Mouse (Mus musculus): ENCODE measurements around the gene Crtac1.

Crtac1 gene

GRCm38 (mm10) chr19:42331446-42331845, 100.1 kb downstream of the Crtac1 start:
- DNase-seq (ENCODE audit: low spot score in 2 of 2) = no peak

DNA sequence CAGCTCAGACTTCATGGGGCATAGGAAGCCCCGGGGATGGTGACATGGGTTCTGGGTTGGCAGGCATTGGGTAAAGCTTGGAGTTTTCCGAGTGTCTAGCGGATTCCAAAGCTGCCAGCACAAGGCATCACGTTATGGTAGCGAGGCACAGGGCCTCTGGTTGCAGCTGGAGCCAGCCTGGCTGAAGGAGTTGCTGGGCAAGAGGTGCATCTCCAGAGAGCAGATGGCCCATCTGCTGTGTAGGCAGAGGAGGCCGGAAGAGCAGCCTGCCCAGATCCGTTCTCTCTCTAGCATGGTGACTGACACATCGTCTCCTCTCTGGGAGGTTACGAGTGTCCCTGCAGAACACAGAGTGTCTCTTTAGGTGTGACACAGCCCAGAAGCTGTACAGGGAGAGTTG, 103.4 kb downstream of the Crtac1 start:
- no peak for DNase-seq (ENCODE audit: low spot score in 2 of 2)

- no peak for DNase-seq (ENCODE audit: low spot score in 2 of 2)
Measured at GRCm38 (mm10) chr19:42325894-42326293, 105.7 kb downstream of the Crtac1 start.

GRCm38 (mm10) chr19:42322357-42323090, 109.1 kb downstream of the Crtac1 start:
- no peak for DNase-seq (ENCODE audit: low spot score in 2 of 2)

DNA sequence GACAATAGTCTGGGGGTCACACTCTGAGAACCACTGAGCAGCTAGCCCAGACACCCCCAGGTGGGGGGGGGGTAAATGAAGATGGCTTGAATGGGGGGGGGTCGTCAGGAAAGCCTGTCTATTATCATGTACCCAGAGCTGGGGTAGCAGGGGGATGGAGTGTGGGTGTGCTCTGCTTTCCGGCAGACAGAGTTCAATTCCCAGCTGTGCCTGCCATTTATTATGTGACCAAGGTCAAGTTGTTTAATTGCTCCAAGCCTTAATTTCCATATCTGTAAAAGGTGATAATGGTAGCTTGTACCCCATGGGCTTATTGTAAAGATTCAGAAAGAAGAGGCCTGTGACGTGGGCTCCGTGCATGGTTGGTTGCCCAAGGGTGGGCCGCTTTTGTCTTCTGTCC, 109.6 kb downstream of the Crtac1 start:
- DNase-seq (ENCODE audit: low spot score in 2 of 2) = no peak

DNA sequence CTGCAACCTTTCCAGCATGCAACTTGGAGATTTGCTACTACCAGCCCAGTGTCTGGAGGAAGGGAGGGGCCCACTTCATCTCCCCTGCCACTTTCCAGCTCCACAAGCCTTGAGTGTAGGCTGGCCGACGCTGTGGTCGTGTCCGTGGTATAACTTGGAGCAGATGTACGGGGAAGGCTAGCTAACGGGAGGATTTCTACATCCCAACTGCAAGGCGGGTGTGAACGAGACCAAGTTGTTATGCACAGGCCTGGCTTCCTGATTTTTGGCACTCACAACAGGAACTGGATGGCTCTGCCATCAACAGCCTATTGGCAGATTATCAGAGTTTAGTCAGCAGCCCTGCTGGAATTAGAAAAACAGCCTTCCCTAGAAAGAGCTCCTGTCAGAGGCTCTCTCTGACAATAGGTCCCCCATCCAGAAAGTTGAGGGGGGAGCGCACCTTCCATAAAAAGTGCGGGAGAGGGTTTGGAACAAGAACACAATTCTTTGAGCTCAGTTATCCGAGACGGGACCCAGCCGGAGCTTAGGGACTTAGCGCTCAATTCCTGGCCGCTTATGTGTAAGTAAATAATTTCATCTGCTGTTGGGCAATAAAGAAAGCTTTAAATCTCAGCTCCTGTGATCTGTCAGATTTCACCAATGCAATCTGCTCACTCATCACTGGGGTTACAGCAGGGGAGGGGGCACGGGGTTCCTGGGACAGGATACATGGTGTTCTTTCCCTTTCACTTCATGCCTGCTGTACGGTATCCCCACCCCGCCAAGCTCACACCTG, 113.7 kb downstream of the Crtac1 start:
- peak; percentile 26 to 37 for DNase-seq (ENCODE audit: low spot score in 2 of 2)

- DNase-seq (ENCODE audit: low spot score in 2 of 2) = peak; percentile 60 to 69
Measured at GRCm38 (mm10) chr19:42316998-42317397, 114.6 kb downstream of the Crtac1 start.

- DNase-seq (ENCODE audit: low spot score in 2 of 2) = peak in 1 of 2 experiments; percentile 58
Measured at GRCm38 (mm10) chr19:42316525-42316924, 115.1 kb downstream of the Crtac1 start.

- peak; percentile 77 to 89 for DNase-seq (ENCODE audit: low spot score in 2 of 2)
Measured at GRCm38 (mm10) chr19:42315914-42316313, 115.7 kb downstream of the Crtac1 start.

DNA sequence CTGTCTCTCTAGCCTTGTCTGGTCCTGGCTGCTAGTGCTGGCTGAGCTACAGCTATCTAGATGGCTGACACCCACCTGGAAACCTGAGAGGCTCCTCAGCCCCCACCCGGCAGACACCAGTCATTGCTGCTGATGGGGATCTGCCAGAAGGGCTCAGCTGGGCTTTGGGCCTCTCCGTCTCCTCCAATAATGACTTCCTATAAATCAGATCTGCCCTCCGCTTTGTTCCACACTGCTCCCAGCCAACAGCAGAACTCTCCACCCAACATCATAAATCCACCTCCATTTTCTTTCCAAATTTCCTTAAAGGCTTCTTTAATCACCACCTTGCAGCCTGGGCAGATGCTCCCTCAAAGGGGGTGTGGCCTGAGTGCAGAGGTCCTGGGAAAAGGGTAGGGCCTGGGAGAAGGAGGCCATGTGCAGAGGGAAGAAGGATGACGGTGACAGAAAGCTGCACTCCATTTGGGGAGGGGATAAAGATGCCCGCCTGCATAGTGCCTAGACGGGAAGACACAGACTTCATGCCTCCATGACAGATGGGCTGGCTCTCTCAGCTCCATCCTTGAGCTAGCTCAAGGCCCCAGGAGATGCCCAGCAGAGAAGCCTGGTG, 116.4 kb downstream of the Crtac1 start:
- DNase-seq (ENCODE audit: low spot score in 2 of 2) = no peak

DNA sequence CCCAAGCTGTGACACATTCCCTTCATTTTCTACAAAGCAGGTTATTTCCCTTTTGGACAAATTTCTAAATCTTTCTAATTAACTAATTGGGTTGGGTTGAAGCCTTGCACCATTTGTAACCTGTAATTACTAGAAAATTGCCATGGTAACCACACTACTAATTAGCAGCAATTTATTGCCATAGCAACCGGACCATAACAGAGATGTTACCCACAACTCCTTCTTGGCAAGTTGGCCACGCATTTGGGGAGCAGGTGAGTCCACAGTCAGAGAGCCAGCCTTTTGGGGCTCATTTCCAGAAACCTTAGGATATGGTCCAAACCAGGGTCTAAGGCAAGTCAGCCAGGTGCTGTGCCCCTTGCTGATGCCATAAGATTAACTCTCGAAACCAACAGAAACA, 119.4 kb downstream of the Crtac1 start:
- DNase-seq (ENCODE audit: low spot score in 2 of 2) = no peak

DNA sequence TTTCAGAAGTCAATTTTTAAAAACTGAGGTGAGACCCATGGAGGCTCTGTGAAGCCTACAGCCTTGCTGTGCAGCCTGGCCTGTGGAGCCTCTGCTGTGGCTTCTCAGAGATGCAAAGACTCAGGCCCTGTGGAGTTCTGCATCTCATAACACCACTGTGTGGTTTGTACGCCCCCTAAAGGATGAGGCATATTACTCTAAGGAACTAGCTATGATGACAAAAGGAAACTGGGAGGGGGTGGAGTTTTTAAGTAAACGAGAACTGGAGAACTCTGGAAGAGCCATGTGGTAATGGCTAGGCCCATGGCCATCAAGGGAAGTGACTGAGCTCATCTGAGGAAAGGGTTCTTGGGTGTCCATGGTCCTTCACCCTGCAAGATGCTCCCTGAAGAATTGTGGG, 120.3 kb downstream of the Crtac1 start:
- DNase-seq (ENCODE audit: low spot score in 2 of 2) = no peak

DNA sequence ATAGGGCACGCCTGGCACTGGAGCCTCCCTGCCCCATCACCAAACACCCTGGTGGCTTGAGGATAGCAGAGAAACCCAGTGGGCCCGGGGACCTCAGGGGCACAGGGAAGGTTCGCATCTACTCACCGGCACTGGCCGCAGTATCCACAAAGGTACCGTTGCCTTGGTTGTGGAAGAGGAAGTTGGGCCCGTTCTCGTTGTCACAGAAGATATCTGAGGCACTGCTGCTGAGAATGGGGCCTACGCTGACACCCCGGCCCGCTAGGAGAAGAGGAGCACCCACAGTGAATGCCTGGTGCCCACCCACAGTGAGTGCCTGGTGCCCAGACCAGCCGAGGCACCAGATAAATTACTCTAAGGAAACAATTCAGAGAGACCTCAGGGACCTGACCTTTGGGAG, 122.7 kb downstream of the Crtac1 start:
- no peak for DNase-seq (ENCODE audit: low spot score in 2 of 2)

DNA sequence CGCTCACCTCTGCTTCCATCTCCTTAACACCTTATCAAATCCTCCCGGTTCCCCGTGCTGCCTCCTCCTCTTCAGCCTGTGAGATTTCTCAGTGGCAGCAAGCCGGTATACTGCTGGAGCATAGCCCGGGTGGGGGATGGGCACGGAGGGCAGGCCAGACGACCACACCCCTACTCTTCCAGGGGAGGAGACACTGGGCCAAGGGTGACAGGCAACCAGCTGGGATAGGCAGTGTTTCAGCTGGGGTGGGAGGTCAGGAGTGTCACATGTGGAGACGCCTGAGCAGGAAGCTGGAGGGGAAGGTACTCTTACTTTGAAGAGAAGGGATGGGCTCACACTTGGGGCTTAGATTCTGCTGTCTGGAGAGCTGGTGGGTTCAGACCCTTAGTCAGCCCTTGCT, 124.6 kb downstream of the Crtac1 start:
- DNase-seq (ENCODE audit: low spot score in 2 of 2) = no peak

DNA sequence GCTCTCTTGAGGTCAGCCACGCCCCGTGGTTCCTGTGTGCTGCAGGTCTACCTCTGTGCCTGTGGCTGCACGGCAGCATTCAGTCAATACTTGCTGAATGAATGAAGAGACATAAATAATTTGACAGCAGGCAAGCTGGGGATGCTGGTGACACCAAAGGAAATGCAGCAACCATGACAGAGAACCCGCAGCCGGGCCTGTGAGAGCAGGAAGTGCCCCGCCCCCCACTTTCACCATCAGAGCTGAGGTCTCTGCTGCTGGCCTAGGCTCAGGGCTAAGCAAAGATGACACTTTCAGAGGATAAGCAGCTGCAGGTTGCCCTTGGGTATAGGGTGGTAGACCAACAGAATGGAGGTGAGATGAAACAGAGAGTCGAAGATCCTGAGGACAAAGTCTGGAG, 125.4 kb downstream of the Crtac1 start:
- no peak for DNase-seq (ENCODE audit: low spot score in 2 of 2)

- no peak for DNase-seq (ENCODE audit: low spot score in 2 of 2)
Measured at GRCm38 (mm10) chr19:42305746-42306145, 125.8 kb downstream of the Crtac1 start.

DNA sequence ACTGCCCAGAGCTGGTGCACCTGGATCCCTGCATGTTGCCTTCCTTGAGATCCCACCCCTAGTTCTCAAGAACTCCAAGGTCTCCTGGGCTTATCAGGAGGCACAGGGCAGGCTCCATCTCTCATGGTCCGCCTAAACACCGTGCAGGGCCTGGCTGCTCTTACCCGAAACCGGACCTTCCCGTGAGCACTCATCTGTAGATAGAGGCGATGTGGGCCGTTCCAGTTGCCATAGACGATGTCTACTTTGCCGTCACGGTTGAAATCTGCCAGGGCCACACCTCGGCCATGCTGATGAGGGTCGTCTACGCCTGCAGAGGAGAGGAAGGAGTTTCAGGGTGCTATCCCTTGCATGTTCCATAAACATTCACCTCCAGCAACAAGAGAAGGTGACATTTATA, 127.1 kb downstream of the Crtac1 start:
- DNase-seq (ENCODE audit: low spot score in 2 of 2) = no peak

GRCm38 (mm10) chr19:42303210-42303813, 128.3 kb downstream of the Crtac1 start:
- no peak for DNase-seq (ENCODE audit: low spot score in 2 of 2)

- no peak for DNase-seq (ENCODE audit: low spot score in 2 of 2)
Measured at GRCm38 (mm10) chr19:42293216-42293615, 138.4 kb downstream of the Crtac1 start.

DNA sequence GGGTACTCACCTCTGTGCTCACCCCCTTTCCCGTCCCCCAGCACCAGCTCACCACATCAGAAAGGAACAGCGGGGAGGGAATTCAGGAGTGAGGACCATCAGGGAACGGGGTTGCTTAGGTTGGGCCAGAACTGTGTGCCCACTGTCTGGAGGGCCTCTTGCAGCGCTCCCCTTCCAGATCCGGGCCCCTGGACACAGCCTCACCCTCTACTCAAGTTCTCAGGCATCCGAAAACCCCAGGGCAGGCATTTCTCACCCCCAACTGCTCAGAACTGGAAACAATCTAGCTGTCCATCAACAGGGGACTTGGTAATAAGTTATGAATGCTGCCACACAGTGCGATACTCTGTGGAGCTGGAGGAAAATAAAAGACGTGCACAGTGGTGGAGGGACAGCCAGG, 139.5 kb downstream of the Crtac1 start:
- no peak for DNase-seq (ENCODE audit: low spot score in 2 of 2)

GRCm38 (mm10) chr19:42290954-42291661, 140.5 kb downstream of the Crtac1 start:
- DNase-seq (ENCODE audit: low spot score in 2 of 2) = no peak

DNA sequence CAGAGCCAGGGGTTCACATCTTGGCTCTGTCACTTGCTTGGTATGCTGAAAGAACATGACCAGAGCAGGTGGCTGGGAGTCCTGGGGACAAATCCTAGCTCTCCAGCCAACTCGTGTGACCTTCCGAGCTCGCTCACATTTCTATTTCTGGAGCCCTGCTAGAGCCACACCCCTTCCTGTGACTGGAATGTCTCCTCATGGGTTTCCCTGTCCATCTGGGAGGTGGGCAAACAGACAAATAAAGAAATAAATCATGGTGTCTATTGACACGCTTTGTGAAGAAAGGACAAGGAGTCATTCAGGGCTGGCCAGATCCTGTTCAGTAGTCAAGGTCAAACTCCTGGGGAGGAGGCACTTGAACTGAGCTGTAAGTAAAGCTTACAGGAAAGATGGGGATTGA, 143.2 kb downstream of the Crtac1 start:
- no peak for DNase-seq (ENCODE audit: low spot score in 2 of 2)

Data from frontal cortex, postnatal 10 days (tissue).